Mouse (Mus musculus) monocyte, adult 5-6 weeks (primary cell): ENCODE results near the gene C8g. TPM values are rescaled to one million over a fixed set of nuclear protein-coding genes. Genes with fewer than 3 reads are reported as not detected.

Experiments used
- ATAC-seq: fragments of 153-309, 156-312 bp; replicated peaks from 2 replicates; pipeline ENCODE4 v1.8.0; 2017; ENCODE audit warnings: mild to moderate bottlenecking; ENCODE audit not compliant: low TSS enrichment, insufficient number of reproducible peaks, severe bottlenecking, poor library complexity, low FRiP score
- total RNA-seq: library from RNA; stranded (forward); fragments of 200-1000, 200-491, 200-594 nt; gene quantifications from 3 replicates; pipeline ENCODE4 v1.2.3, GENCODE M21; 2017

Gene C8g
- total RNA-seq, 1 experiment from 2014 or later = not detected

DNA sequence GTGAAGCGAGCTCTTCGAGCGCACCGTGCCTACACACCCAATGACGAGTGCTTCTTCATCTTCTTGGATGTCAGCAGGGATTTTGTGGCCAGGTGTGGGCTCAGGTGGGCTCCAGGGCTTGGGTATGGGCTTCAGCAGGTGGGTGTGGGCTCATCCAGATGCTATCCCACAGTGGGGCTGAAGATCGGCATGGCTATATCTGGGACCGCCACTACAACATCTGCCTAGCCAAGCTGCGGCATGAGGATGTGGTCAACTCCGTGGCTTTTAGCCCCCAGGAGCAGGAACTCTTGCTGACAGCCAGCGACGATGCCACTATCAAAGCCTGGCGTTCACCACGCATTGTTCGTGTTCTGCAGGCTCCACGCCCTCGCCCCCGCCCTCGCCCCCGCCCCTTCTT lies 3.0 kb upstream of the C8g start:
- no peak for ATAC-seq

DNA sequence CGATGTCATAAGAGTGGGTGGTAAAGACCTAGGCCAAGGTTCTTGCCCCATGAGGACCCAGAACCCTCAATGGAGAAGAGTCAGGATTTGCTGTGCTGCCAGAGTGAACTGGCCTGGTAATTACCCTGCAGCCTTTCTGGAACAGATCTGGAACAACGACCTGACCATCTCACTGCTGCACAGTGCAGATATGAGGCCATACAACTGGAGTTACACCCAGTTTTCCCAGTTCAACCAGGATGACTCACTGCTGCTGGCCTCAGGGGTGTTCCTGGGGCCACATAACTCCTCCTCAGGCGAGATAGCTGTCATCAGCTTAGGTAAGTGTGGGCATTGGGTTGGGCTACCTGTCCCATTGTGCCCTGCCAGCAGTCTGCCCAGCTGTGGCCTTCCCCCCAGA lies 1.2 kb upstream of the C8g start:
- ATAC-seq = no peak

DNA sequence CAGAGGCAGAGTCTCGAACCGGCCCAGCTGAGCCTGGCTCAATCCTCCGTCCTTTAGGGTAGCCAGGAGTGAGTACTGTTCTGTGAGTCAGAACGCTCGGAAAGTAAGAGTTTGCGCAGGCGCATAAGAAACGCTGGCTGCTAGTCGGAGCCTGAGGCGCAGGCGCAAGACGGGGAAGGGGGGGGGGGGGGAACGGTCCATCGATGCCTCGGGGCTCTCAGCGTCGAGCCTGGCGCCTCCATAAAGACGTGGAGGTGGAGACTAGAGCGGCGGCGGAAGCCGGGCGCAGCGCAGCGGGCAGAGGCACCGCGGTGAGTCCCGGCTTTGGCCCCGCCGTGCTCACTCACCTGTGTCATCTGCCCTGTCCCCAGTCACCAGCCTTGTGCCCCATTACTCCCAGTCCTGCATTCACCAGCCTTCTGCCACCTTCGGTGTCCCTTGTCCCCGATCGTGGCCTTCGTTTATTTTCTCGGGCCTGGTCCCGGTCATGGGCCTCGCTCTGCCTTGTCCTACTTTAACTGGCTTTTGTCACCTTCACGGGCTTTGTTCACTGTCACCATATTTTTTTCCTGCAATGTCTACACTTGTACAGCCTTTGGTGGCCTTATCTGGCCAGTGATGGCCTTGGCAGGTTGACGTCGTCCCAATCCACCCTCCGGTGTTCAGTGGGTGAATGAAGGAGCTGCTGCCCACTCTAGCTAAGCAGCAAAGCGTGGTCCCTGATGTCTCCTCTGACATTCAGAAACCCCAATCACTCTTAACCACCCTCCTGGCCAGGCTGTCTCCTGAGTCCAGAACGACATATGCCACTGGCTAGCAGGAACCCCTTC lies 728 bp downstream of the C8g start, which contains the start of gene Fbxw5:
Fbxw5 (plus strand) TSS at position 175 of the 830 bp plus-strand sequence.
- peak; percentile 70 for ATAC-seq

DNA sequence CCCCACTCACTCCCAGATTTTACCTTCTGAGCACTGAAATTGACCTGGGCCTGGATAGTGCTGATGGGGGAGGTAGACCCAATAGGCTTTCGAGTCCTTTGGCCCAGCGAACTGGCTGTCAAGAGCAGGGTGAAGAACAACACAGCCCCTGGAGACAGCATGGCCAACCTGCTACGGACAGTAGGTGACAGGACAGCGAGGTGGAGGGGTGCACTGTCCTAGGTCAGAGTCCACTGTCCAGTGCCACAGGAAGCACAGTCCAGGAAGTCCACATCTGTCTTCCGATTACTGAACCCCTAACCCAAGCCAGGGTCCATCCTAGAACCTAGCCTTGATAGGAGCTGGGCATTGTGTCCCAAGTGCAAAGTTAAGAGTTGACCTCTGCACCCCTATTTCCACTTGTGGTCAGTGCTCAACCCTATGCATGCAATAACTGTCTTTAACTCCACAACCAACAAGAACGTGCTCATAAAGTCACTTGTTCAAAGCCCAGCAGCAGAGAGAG lies 1.4 kb downstream of the C8g start:
- no peak for ATAC-seq

DNA sequence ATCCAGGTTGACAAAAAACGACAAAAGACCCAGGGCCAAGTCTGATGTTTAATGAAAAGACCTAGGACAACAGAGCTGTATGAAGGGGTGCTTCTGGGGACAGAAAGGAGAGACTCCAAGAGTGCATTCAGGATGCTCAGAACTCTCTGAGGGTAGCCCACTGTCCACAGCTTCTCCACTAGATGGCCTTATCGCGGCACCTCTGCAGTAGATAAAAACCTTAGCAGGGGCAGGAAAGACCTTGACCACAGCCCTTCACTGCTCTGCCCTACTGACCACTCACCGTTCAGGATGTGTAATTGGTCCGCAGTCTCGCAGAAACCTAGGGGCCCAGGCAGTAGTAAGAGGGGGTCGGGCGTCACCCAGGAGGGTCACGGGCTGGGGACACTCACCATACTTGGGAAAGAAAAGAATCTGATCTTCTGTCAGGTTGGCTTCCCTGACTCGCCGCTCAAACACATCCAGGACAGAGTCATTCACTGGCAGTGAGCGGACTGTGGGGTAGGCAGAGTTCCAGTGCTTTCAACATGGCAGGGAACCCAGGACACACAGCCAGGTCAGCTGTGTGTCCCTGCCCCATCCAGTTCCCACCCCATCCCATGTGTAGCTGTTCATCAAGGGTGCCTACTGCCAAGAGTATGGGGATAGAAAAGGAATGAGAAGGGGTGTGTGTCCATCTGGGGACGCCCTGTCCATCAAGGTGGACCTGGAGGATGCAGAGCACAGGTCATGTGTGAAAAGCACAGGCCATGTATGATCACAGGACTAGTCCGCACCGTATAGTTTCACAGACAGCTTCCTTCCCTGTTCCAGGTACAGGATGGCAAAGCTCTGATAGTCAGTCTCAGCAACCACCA lies 2.7 kb downstream of the C8g start:
- ATAC-seq = no peak

DNA sequence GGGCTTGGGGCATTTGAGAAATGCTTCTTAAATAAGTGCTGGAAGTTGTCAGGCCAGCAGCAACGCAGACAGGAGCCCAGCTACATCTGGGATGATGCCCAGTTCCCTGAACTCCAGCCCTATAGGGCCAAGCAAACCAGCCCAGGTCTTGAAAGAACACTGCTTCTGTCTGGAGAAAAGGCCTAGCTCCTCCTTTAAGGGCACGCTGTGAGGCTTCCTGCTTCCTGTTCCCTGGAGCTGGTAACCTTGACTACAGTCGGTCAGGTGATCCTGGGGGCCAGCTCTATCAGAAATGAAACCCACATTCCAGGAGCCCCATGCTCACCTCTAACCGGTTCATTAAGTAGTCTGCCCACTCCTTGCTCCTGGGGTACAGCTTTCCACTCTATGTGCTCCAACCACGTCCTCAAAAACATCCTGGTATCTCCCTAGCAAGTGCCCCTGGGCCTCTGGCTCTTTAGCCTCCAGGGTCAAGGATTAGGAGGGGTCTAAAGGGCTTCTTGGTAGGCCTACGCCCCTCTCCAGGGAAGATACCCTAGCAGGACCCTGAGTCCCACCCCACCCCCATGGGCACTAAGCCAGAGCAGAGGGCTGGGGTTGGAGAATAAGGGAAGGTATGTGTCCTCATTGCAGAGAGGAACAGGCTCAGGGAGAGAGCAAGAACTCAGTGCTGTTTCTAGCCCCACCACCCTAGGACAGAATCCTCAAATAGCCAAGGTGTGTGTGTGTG lies 3.5 kb downstream of the C8g start:
- no peak for ATAC-seq

DNA sequence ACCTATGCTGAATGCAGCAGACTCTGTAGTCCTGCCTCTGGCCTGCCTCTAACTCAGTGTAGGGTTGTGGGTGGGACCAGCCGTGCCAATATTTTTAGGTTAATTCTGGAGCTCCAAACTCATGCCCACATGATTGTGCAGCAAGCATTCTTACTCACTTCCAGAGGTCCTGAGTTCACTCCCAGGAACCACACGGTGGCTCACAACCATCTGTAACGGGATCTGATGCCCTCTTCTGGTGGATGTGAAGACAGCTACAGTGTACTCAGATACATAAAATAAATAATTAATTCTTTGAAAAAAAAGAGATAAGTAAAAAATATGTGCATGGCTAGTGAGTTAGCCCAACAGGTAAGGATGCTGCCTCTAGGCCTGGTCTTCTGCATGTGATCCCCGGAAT lies 5.1 kb downstream of the C8g start:
- no peak for ATAC-seq

DNA sequence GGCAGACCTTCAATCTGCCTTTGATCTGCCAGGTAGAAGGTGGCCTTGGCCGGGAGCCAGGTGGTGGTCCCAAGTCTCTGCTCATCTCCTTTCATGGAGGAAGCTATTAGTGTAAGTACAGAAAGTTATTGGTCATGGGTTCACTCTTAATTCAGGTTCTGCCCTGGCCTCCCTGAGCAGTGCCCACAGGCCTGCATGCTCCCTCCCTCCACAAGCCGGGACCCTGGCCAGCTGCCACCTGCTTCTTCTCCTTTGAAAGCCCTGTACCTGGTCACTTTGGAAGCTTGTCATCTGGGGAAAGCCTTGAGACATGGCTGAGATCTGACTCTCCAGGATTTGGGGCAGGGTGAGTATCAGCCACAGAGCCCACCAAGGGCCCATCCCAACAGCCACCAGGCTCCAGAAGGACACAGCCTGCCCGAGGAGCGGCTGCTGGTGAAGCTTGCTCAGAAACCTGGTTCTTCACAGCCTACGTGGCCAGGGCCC lies 8.0 kb downstream of the C8g start, which contains the start of gene Lcn12:
Lcn12 (minus strand) TSS at position 436 of the 486 bp plus-strand sequence.
- ATAC-seq = no peak

DNA sequence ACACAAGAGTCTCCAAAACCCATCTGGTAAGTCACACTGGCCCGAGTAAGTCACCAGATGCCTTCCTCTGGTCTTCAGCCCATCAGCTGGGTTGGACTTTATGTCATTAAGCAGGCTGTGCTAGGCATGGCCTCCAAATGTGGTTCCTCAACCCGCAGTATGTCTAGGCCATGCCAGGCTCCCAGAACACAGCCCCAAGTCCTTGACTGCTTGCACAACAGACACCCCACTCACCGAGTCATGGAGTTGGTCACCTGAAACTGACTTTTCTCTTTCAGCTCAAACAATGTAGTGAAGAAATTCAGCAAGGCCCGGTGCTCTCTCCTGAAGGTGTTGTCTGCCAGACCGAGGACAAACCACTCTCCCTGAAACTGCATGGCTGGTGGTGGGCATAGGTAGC lies 8.5 kb downstream of the C8g start:
- no peak for ATAC-seq

DNA sequence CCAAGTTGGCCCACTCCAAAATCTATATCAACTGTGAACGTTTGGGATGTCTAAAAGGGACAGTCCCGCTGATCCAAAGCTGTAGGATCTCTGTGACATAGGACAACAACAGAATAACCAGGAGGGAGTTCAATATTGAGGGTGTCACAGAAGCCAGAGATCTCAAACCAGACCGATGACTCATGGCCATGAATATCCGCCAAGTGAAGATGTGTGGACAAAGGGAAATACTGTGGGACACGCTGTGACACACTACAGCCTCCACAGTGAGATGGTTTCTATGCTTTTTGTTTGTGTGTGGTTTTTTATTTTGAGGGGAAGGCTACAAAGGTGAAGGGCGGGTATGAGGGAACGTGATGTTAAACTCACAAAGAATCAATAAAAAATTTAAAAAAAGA lies 12.8 kb downstream of the C8g start:
- no peak for ATAC-seq

DNA sequence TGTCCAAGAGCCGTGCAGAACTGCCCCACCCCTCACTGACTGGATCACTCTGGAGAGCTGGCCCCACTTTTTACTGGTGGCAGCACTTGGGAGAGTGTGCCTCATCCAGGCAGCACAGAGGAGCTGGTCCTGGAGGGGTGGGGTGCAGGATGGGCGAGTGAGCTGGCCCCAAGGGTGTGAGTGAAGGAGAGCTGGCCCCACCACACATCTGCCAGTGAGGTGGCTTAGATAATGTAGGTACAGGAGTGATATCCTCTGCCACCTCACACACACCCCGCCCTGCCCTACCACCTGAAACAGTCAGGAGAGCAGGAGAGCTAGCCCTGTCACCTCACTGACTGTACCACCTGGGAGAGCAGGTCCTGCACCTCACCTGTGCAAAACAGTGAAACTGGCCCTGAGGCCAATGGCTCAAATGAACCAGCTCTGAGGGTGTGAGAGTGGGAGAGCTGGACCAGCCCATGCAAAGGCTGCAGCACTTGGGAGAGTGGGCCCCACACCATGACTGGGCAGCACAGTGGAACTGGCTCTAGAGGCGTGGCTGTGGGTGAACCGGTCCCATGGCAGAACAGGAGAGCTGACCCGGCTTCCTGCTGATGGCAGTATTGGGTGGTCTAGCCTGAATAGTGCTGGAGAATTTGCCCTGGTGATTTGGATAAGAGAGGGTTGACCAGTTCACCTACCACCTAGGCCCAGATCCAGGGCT lies 13.4 kb downstream of the C8g start:
- no peak for ATAC-seq

DNA sequence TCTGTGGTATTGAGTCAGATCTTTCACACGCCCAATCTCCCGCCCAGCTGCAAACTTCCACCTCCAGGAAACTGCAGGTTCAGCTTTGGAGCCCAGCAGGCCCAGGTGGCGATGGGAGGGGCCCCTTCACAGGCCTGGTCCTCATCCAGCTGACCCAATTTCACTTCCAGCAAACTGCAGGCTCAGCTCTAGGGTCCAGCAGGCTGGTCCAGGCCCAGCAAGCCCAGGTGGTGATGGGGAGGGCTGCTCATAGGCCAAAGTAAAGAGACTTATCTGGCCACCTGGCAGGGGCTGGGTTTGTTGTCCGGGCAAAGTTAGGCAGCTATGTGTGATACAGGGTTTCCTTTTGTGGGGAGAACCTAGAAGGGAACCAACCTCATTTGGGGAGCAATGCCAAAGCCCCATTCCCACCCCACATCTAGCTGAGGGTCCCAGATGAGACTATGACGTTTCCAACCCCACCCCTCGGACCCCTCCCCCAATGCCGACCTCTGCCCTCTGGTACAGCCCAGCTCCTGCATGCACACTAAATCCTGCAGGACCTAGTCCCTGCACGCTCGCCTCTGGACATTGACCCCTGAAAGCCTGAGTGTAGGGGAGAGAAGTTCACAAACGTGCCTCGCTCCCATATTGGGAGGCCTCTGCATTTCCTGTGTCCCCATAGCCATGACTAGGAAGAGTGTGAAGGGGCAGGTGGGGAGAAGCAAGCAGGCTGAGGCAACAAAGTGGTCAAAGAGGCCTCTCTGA lies 16.4 kb downstream of the C8g start:
- no peak for ATAC-seq

DNA sequence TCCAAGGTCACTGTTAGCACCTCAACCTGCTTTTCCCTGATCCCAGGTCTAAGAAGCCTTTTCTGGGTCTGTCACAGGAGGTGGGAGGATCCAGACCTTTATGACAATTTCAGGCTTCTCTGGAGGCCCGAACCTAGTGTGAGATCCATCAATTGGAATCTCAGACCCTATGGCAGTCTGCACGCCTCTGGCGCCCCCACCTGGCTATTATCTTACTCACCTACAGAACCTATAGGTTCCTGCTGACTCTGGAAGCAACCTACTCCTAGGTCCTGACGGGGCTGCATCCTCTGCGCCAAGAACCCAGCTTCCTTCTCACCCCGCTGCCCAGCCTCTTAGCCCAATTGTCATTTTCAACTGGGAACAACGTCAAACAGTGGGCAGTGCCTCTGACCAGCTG lies 18.6 kb downstream of the C8g start:
- ATAC-seq = 0 out of 2 replicates have a peak, but pooled peaks have one; percentile 65

DNA sequence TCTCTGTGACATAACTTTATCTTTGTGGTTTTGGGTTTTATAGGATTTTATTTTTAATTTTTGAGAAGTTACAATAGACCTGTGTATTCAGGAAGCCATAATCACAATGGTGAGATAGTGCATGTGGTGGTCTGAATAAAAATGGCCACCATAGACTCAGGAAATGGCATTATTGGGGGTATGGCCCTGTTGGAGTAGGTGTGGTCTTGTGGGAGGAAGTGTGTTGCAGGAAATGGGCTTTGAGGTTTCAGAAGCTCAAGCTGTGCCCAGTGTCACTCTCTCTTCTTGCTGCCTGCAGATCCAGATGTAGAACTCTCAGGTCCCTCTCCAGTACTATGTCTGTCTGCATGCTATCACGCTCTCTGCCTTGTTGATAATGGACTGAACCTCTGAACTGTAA lies 21.0 kb downstream of the C8g start:
- ATAC-seq = no peak

DNA sequence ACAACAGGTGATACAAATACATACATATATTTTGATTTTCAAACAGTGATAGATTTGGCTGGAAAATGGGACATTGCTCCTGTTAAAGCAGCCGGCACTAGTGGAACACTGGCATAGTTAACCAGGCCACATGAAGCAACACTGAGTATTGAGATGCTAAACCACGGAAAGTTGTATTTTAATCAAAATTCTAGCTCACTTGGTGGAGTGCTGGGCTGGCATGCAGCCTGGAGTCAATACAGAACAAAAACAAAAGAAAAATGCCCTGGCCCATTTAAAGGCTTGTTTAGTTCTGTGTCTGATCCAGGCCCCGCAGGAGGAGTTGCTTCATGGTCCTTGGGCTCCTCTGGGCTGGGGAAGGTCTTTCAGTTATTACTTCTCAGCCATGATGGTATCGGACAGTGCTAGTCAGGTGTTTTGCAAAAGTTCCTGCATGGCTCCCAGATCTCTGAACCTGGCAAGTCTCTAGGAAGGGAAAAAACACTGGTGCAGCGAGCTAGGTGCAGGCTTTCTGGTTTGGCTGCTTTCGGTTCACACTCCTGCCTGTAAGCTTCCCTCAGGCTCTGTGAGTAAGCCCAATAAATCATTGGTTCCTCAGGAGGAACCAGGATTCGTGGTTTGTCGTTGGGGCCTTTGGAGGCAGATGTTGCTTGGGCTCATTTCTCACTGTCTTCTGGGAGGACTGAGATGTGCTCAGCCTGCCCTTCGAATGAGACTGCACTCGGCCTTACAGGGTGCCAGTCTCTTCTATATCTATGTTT lies 21.8 kb downstream of the C8g start:
- ATAC-seq = no peak

DNA sequence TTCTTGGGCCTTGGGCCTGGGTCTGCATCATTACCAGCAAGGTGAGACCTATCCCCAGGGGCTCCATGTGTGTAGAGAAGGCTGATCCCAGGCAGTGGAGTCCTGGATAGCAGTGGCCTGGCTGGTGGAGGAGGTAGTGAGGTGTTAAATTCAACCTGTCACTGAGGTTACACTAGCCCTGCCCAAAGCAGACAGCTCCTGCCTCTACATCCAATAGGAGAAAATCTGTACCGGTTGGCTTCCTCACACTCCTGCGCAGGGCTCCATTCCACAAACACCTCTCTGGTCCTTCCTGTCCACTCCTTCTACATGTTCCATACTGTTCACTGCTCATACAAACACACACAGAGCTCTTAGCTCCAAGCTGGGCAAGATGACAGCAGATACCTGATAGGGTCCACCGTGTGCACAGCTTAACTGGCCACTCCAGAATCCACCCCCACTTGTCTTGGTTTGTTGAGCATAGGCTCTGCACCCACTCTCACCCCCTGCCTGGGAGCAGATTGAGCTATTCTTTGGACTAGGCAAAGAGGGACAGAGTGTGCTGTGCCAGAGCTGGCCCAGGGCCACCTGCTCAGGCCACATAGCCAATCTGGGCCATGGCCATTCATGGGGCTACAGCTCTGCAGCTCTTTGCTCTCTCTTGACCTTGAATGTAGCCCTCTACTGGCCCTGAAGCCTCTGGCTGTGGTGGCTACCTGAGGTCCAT lies 23.4 kb downstream of the C8g start:
- ATAC-seq = no peak
